Mouse (Mus musculus): ENCODE data around the gene Eml2.
A peak's percentile ranks its signal among the peaks of the same experiment; 100 is the strongest.

GRCm38 (mm10) chr7:19166990-19167389 is 9.2 kb upstream of the Eml2 start:
- TF ChIP-seq CTCF (IDR thresholded peaks at IDR 0.05; ENCODE audit: control insufficient read depth, insufficient read depth, insufficient replicate concordance, low read depth, low read length) (peak; percentile 50; the same call in 1 of the 2 replicates), POLR2A (IDR thresholded peaks at IDR 0.05; ENCODE audit: control insufficient read depth, low read depth, low read length) (no peak)

Measured in testis, adult 2 months (tissue).